Mouse (Mus musculus) forelimb bud, embryonic 11.5 days (tissue): ENCODE measurements around the gene Slc9a1.

ENCODE experiments used
- DNase-seq: peaks from one replicate; pipeline ENCODE4 v3.0.0-alpha.2; 2012; ENCODE audit warnings: low read depth, low spot score

Gene Slc9a1

GRCm38 (mm10) chr4:133439460-133440376 lies 70.2 kb downstream of the Slc9a1 start:
- DNase-seq = peak; percentile 68

- DNase-seq = peak; percentile 59
Measured at GRCm38 (mm10) chr4:133440377-133440795, 70.9 kb downstream of the Slc9a1 start.

- no peak for DNase-seq
Measured at GRCm38 (mm10) chr4:133442194-133442593, 72.7 kb downstream of the Slc9a1 start.

GRCm38 (mm10) chr4:133443085-133443484 lies 73.6 kb downstream of the Slc9a1 start:
- no peak for DNase-seq

GRCm38 (mm10) chr4:133445727-133446126 lies 76.2 kb downstream of the Slc9a1 start:
- DNase-seq = no peak

DNA sequence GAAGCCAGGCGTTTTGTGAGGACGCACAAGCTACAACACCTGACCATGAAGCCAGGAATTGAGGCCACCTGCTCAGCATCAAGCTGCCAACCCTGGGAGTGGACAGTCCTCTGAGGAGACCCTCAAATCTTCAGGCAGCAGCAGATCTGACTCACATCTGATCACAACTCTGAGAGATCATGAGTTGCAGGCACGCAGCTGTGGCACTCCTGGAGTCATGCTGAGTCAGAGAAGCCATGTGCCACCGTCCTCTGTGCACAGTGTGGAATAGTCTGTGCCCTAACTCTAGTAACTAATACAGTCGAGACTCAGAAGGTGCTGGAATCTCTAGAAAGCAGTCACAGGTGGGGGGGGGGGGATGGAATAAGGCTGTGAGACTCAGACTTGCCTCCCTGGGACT lies 77.9 kb downstream of the Slc9a1 start:
- DNase-seq = no peak

GRCm38 (mm10) chr4:133447967-133448366 lies 78.5 kb downstream of the Slc9a1 start:
- DNase-seq = no peak

DNA sequence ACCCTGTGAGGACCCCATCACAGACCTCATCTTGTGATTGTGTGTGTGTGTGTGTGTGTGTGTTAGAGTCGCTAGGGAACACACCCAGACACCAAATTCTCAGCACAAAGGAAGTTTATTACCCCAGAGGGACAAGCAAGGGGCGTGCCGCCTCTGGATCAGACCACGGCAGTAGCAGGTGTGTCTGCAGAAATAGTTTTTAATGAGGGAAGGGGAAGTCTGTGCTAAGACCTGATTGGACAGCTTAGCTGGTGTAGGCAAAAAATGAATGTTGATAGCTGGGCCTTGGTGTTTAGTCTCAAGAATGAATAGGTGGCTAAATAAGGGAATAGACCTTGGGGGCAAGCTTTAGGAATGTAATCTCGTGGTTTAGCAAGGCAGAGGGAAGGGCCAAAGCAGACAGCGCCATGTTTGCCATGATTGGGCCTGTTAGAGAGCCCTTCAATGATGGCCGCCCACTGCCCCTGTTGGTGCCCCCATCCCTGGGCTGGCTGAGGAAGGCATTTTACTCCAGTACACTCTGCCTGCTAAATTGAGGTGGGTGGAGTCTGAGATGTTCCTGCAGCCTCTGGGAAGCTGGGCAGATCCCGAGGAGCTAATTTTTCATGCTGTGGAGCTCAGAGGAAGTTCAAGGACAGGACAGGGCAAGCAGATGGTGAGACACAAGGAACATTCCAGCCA lies 79.3 kb downstream of the Slc9a1 start:
- DNase-seq = no peak

GRCm38 (mm10) chr4:133449726-133450125 lies 80.2 kb downstream of the Slc9a1 start:
- peak; percentile 53 for DNase-seq

DNA sequence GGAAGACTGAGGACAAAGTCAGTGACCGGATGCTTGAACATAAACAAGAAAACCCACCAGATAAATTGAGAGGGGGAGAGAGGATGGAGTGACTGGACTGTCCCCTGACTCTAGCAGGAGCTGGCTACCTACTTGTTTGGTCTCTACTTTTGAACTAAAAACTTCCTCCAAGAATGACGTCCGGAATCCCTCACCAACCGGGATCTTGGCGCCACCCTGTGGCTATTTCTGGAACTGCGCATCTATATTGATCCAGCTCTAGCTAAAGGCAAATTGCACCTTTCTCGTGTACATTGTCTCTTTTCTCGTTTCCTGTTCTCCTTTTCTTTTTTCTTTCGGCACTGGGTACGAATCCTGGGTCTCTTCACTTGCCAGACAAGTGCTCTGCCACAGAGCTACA lies 82.0 kb downstream of the Slc9a1 start:
- peak; percentile 85 for DNase-seq

DNA sequence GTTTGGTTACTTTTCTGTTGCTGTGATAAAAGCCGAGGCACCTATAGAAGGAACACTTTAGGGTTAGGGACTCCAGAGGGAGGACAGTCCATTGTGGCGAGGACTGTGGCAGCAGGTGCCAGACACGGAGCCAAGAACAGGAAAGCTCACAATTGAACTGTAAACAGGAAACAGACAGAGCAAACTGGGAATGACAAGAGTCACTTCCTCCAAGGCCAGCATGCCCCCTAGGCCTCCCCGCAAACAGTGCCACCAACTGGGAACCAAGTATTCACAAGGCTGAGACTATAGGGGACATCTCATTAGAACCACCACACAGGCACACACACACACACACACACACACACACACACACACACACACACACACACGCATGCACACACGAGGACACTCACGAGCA lies 82.9 kb downstream of the Slc9a1 start:
- DNase-seq = no peak

DNA sequence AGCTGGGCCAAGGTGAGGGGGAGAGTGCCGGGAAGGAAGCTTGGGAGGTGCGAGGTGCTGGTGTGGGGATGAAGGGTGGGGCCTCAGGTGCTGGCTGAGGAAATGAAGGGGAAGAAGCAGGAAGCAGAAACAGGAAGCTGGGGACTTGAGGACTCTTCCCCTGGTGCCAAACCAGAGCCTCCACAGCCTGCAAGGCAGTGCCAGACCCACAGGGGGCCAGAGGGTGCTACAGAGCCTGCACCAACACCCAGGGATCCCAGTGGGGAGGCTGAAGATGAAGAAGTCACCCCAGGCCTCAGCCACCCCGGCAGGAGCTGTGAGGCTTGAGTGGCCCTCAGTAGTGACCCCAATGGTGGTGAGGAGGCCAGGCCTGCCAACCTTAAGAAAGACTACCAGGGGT lies 88.5 kb downstream of the Slc9a1 start:
- no peak for DNase-seq

- no peak for DNase-seq
Measured at GRCm38 (mm10) chr4:133460006-133460405, 90.5 kb downstream of the Slc9a1 start.

- no peak for DNase-seq
Measured at GRCm38 (mm10) chr4:133460796-133461325, 91.4 kb downstream of the Slc9a1 start.

GRCm38 (mm10) chr4:133461362-133461761 lies 91.9 kb downstream of the Slc9a1 start:
- DNase-seq = no peak

DNA sequence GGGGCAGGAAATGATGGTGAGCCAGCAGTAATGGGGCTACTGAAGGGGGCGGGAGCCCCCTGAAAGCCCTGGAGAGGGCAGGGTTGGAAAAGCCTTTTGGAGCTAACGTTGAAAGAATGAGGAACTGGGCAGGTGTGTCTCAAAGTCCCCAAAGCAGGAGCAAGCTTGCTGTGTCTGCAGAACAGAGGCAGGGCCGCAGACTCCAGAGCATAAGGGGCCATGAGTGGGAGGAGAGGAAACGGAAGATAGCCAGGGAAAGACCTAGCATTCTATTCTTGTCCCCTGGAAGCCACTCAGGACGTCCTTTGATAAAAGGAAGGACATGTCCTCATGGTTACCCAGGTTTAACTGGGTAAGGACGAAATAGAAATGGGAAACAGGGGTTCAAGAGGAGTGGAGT lies 93.7 kb downstream of the Slc9a1 start:
- DNase-seq = no peak

- DNase-seq = peak; percentile 56
Measured at GRCm38 (mm10) chr4:133468080-133468479, 98.6 kb downstream of the Slc9a1 start.

DNA sequence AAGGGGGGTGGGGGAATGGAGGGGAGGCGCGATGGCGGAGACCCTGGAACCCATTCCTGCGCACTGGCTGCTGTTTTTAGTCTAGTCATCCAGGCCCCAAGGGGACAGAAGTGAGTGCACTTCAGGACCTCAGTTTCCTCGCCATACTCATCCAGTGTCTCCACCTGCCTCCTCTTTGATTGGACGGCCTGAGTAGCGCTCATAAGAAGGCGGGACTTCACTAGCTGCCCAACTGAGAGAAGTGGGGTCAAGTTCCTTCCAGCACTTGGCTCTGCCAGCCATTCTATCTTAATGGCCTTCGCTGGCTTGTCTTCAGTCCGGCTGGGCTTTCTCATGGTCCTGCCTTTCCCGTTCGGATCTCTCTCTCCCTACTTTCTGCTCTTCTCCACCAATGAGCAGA lies 99.6 kb downstream of the Slc9a1 start:
- DNase-seq = no peak

DNA sequence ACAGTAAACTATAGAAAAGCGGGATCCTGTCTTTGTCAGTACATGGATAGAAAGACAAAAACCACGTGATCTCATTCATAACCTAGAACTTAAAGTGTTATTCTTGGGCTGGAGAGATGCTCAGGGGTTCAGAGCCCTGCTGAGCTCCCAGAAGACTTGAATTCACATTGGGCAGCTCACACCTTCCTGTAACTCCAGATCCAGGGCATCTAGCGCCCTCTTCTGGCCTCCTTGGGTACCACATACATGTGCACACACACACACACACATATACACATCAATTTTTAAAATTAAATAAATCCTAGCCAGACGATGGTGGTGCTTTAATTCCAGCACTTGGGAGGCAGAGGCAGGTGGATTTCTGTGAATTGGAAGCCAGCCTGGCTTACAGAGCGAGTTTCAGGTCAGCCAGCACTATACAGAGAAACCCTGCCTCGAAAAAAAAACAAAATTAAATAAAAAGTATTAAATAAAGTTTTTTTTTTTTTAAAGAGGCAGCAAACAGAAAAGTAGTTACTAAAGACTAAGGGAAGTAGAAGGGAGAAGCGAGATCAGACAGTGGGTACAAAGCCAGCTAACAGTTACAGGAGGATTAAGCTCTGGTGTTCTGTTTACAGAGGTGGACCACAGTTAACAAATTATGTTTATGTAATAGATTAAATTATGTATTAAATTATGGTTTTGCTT lies 101.8 kb downstream of the Slc9a1 start:
- no peak for DNase-seq
